Mouse (Mus musculus) embryonic facial prominence, embryonic 11.5 days (tissue): ENCODE measurements around the gene Col4a2. TPM values are rescaled to one million over a fixed set of nuclear protein-coding genes. Genes with fewer than 3 reads are reported as not detected.

ENCODE experiments used
- ATAC-seq: fragments of 200-750 bp; cut with Nextera tagmentation; replicated peaks from 2 replicates; pipeline ENCODE4 v1.8.0; 2017; ENCODE audit warnings: low read depth; ENCODE audit not compliant: insufficient number of reproducible peaks, low FRiP score, low TSS enrichment
- DNase-seq: peaks from one replicate; pipeline ENCODE4 v3.0.0-alpha.2; 2015; ENCODE audit warnings: low spot score
- H3K27ac ChIP-seq: fragments of 300-500 bp; sonication (generic); replicated peaks from 2 replicates; pipeline ENCODE4 v1.5.1; 2014; ENCODE audit warnings: mild to moderate bottlenecking, low read depth, low read length, control low read depth
- H3K27me3 ChIP-seq: fragments of 300-500 bp; sonication (generic); 2 replicates; pipeline ENCODE4 v1.6.1; 2014; ENCODE audit warnings: mild to moderate bottlenecking, low read length, moderate library complexity, mixed read lengths; ENCODE audit not compliant: control insufficient read depth, insufficient read depth
- H3K36me3 ChIP-seq: fragments of 300-500 bp; sonication (generic); replicated peaks from 2 replicates; pipeline ENCODE4 v1.6.1; 2014; ENCODE audit warnings: low read depth, mild to moderate bottlenecking, low read length, moderate library complexity, mixed read lengths; ENCODE audit not compliant: control insufficient read depth, insufficient read depth
- H3K4me1 ChIP-seq: fragments of 300-500 bp; sonication (generic); 2 replicates; pipeline ENCODE4 v1.6.1; 2014; ENCODE audit warnings: low read length, mixed read lengths; ENCODE audit not compliant: control insufficient read depth, insufficient read depth
- H3K4me2 ChIP-seq: fragments of 300-500 bp; sonication (generic); 2 replicates; pipeline ENCODE4 v1.6.1; 2014; ENCODE audit warnings: low read depth, mild to moderate bottlenecking, control low read depth, low read length, moderate library complexity
- H3K4me3 ChIP-seq: fragments of 300-500 bp; sonication (generic); 2 replicates; pipeline ENCODE4 v1.5.1; 2014; ENCODE audit warnings: low read depth, low read length, control low read depth
- H3K9ac ChIP-seq: fragments of 300-500 bp; sonication (generic); replicated peaks from 2 replicates; pipeline ENCODE4 v1.6.1; 2014; ENCODE audit warnings: mild to moderate bottlenecking, control low read depth, low read length
- H3K9me3 ChIP-seq: fragments of 300-500 bp; sonication (generic); replicated peaks from 2 replicates; pipeline ENCODE4 v1.6.1; 2016; ENCODE audit warnings: mild to moderate bottlenecking, low read length, inconsistent platforms, mixed read lengths; ENCODE audit not compliant: control insufficient read depth
- WGBS: fragments of 180-500 bp; shearing (Covaris S2); extraction: QIAGEN DNeasy Blood & Tissue Kit; methylation state at CpG from one replicate; pipeline ENCODE4 v1.1.7; 2014; 5-methylcytosine and 5-hydroxymethylcytosine counted together
- polyA plus RNA-seq: library from polyadenylated mRNA; unstranded; fragments of >200 nt; fragmentation: Nextera tagmentation; extraction: Ambion mirVana; gene quantifications from 2 replicates; pipeline ENCODE4 v1.2.1, GENCODE M21; 2014

Gene Col4a2
- polyA plus RNA-seq, 1 experiment from 2014 or later, result 26.7 TPM

GRCm38 (mm10) chr8:11475876-11476275 is 163.3 kb downstream of the Col4a2 start:
- Histone ChIP-seq H3K4me1 (peaks cover 5% of the 10 kb centered on the region; the same call in 1 of the 2 replicates), H3K27ac (no peak overlapping the region), H3K4me3 (no peak overlapping the region), H3K27me3 (peaks cover 38% of the 10 kb centered on the region), H3K9ac (no peak overlapping the region), H3K4me2 (no peak overlapping the region), H3K36me3 (no peaks in the 10 kb centered on the region), H3K9me3 (no peaks in the 10 kb centered on the region)
- WGBS, result 11% methylated on average over 2 of the region's 2 CpGs
- ATAC-seq, result no peak
- no peak for DNase-seq

GRCm38 (mm10) chr8:11476338-11477177 is 164.0 kb downstream of the Col4a2 start:
- H3K4me3 ChIP-seq, result no peak overlapping the region
- peaks cover 5% of the 10 kb centered on the region; the same call in 1 of the 2 replicates for H3K4me1 ChIP-seq
- H3K36me3 ChIP-seq, result no peaks in the 10 kb centered on the region
- WGBS, result 3% methylated on average over 24 of the region's 24 CpGs
- H3K9me3 ChIP-seq, result no peaks in the 10 kb centered on the region
- peak overlapping the region; percentile 19 for H3K4me2 ChIP-seq
- H3K27ac ChIP-seq, result no peak overlapping the region
- ATAC-seq, result no peak
- H3K27me3 ChIP-seq, result peaks cover 38% of the 10 kb centered on the region
- DNase-seq, result peak; percentile 64
- H3K9ac ChIP-seq, result 0 out of 2 replicates have a peak overlapping the region, but pooled peaks have one; percentile 2

- Histone ChIP-seq H3K27ac (no peak overlapping the region), H3K27me3 (peaks cover 44% of the 10 kb centered on the region), H3K36me3 (no peaks in the 10 kb centered on the region), H3K4me2 (peak overlapping the region; percentile 19; the same call in 1 of the 2 replicates), H3K4me1 (peaks cover 5% of the 10 kb centered on the region; the same call in 1 of the 2 replicates), H3K9ac (no peak overlapping the region), H3K4me3 (no peak overlapping the region), H3K9me3 (no peaks in the 10 kb centered on the region)
- no peak for ATAC-seq
- no peak for DNase-seq
- 2% methylated on average over 9 of the region's 9 CpGs for WGBS
Observed at GRCm38 (mm10) chr8:11477178-11477553, 164.6 kb downstream of the Col4a2 start.

- peak; percentile 78 for DNase-seq
- under 1% methylated on average over 69 of the region's 69 CpGs for WGBS
- Histone ChIP-seq H3K4me3 (peak within 1 kb of the TSS; percentile 45), H3K4me2 (peak within 1 kb of the TSS; percentile 97), H3K4me1 (peaks cover 5% of the 10 kb centered on the region; the same call in 1 of the 2 replicates), H3K27ac (no peak within 1 kb of the TSS), H3K36me3 (no peaks in the 10 kb centered on the region), H3K27me3 (peaks cover 44% of the 10 kb centered on the region), H3K9ac (peak within 1 kb of the TSS; percentile 37), H3K9me3 (no peaks in the 10 kb centered on the region)
- ATAC-seq, result peak; percentile 64; the same call in 1 of the 2 replicates
Observed at GRCm38 (mm10) chr8:11477811-11478761, 165.5 kb downstream of the Col4a2 start, which contains the start of gene Rab20. TSS of gene Rab20 (minus strand) at chr8:11478710.

- Histone ChIP-seq H3K4me2 (peak overlapping the region; percentile 97), H3K4me3 (peak overlapping the region; percentile 45), H3K36me3 (no peaks in the 10 kb centered on the region), H3K9ac (no peak overlapping the region), H3K4me1 (peaks cover 5% of the 10 kb centered on the region; the same call in 1 of the 2 replicates), H3K27me3 (peaks cover 44% of the 10 kb centered on the region), H3K27ac (no peak overlapping the region), H3K9me3 (no peaks in the 10 kb centered on the region)
- ATAC-seq (no peak), DNase-seq (no peak)
- under 1% methylated on average over 23 of the region's 23 CpGs for WGBS
Observed at GRCm38 (mm10) chr8:11478807-11479527, 166.4 kb downstream of the Col4a2 start.

- DNase-seq (no peak), ATAC-seq (no peak)
- Histone ChIP-seq H3K27ac (no peak overlapping the region), H3K4me2 (no peak overlapping the region), H3K4me3 (no peak overlapping the region), H3K4me1 (peaks cover 5% of the 10 kb centered on the region; the same call in 1 of the 2 replicates), H3K36me3 (no peaks in the 10 kb centered on the region), H3K27me3 (peaks cover 44% of the 10 kb centered on the region), H3K9me3 (no peaks in the 10 kb centered on the region), H3K9ac (no peak overlapping the region)
- WGBS, result 5% methylated on average over 14 of the region's 14 CpGs
Observed at GRCm38 (mm10) chr8:11479591-11479990, 167.0 kb downstream of the Col4a2 start.

- no peak overlapping the region for H3K9ac ChIP-seq
- no peak overlapping the region for H3K27ac ChIP-seq
- H3K4me2 ChIP-seq, result no peak overlapping the region
- H3K4me1 ChIP-seq, result peaks cover 5% of the 10 kb centered on the region; the same call in 1 of the 2 replicates
- no peak for DNase-seq
- no peaks in the 10 kb centered on the region for H3K9me3 ChIP-seq
- H3K36me3 ChIP-seq, result no peaks in the 10 kb centered on the region
- H3K4me3 ChIP-seq, result no peak overlapping the region
- 62% methylated on average over 3 of the region's 3 CpGs for WGBS
- no peak for ATAC-seq
- peaks cover 31% of the 10 kb centered on the region for H3K27me3 ChIP-seq
Observed at GRCm38 (mm10) chr8:11481876-11482275, 169.3 kb downstream of the Col4a2 start.
